Mouse (Mus musculus) kidney, postnatal 4 days (tissue): ENCODE measurements at regions not wholly inside any gene's neighbourhood (a gene's known extent, or its start where the extent isn't known, plus 50 kb on each side); places are given as distances from the start of the nearest gene placed in this dataset.
A peak's percentile ranks its signal among the peaks of the same experiment; 100 is the strongest.

ENCODE experiments used
- DNase-seq, 2 experiments: peaks; one replicate each; pipeline ENCODE4 v3.0.0; 2021; ENCODE audit warnings: mixed read lengths in 2 of 2

GRCm38 (mm10) chr7:68945886-68946863 is 197.1 kb upstream of the Arrdc4 start:
- no peak for DNase-seq

DNA sequence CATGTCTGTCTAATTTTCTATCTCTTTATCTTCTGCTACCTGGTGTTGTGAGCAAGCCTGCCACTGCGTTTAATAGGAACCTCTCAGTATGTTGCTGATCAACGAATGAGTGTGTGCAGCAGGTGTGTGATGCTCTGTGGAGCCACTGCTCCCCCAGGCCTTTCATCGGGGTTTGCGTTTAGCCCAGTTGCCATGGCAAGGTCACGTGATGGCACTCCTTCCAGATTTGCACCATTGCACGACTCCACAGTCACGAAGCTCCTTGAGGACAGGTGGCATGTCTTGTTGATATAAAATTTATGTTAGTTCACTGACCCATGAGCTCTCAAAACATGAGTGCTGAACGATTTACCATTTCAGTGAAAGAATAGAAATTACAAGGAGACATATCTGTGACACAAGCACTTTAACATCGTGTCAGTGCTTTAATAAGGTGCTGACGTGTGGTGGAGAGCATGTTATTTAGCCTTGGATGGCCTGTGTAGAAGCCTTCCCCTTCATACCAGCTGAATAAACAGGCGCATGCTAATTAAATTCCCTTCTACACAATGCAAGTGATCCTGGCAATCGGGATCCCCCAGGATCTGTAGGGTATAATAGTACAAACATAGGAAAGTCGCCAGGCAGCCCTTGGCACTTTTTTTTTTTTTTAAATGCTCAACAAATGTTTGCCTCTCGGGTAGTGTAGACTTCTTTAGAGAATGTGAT is 181.7 kb upstream of the Arrdc4 start:
- peak; percentile 18 to 34 for DNase-seq

- no peak for DNase-seq
These were observed 180.6 kb upstream of the Arrdc4 start for GRCm38 (mm10) chr7:68929669-68930068.

DNA sequence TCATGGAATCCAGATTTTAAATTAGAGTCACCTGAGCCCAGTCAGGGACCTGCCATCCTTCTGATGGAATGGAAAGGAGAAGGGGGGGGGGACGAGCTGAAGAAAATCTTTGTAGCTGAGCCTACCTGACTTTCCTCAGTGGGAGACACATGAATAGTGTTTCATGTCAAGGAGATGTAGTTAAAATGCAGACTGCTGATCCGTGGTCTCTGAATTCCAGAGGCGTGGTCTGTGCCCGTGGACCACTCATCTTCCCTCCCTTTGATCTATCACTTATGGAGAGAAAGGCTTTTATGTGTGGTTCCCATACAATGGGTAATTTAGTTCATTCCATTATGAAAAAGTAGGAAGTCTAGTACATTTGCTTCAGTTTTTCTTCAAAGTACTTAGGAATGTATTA is 176.6 kb upstream of the Arrdc4 start:
- DNase-seq, result no peak

GRCm38 (mm10) chr7:68918632-68919435 is 169.8 kb upstream of the Arrdc4 start:
- no peak for DNase-seq

DNA sequence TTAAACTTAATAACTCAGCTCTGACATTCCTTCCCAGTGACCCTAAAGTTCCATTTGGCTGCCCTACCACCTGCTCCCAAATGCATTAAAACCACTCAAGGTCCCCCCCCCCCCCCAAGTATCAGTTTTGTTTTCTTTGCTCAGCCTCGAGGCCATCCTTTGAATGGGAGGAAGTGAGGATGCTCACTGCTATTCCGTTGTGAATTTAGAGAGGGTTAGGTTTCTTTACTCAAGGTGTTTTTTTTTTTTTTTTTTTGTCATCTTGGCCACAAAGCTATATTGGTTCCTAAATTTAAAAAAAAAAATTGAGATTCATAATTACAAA is 168.8 kb upstream of the Arrdc4 start:
- DNase-seq, result no peak

DNA sequence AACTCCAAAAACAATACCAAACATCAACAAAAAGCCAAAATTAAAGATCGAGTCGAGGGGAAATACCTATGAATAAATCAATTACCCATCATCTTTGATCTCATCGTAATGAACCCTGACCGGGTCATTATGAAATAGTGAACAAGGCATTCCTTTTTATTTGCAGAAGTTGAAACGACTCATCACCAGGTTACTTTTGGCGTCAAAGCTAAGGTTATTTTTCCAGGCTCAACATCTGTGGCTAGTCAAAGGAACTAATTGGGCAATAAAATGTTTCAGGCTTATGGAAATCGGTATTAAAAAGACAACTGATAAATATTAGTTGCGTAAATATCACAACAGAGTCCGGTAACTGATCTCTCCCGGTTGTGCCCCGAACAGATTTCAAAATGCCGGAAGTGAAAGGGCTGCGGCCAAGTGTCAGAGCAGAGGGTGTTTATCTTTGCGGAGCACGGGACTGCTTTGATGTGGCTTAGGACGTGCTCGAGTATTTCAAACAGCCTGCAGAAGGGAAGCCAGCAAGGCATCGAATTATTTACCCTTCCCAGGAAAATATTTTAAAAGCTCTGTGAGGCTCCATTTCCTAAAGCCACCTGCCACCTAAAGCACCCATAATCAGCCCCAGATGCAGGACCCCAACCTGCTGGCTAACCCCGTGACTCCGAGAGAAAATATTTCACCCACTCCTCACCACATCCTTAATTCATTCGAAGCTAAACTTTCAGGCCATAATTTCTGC is 168.3 kb upstream of the Arrdc4 start:
- peak; percentile 21 to 47 for DNase-seq

DNA sequence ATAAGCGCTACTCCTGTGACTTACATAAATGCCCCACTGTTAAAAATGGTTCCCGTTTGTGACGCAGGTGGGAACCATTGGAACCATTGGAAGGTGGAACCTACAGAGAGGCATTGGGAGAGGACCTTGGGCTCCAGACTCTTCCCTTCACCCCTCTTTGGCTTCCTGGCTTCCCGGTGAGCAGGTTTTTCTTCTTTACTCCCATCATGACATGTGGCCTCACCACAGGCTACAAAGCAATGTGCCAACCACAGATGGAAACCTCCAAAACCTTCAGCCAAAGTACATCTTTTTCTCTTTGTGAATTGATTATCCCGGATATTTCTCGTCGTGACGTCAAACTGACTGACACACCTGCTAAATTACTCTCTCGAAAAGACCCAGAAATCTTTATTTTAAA is 166.9 kb upstream of the Arrdc4 start:
- DNase-seq, result no peak

- DNase-seq, result no peak
These were observed 165.3 kb upstream of the Arrdc4 start for GRCm38 (mm10) chr7:68914344-68914743.

- no peak for DNase-seq
These were observed 163.1 kb upstream of the Arrdc4 start for GRCm38 (mm10) chr7:68911989-68912655.

- no peak for DNase-seq
These were observed 162.5 kb upstream of the Arrdc4 start for GRCm38 (mm10) chr7:68911562-68911961.

DNA sequence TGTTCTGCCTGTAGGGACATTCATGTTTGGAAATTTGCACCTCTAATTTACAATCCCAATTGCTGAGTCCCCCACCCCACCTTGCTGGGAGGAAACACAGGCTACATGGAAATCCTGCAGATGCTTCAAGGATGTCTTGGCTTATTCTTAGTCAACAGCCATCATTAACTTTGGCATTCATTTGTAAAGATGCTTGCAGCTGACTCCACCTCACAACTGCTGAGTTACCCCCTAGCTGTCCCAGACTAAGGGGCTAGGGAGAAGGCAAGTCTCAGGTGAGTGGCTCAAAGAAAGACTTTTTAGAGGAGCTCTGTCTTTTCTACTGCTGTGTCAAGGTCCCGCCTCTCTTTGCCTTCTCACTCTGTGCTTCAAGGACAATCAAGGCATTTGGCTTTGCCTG is 160.7 kb upstream of the Arrdc4 start:
- no peak for DNase-seq

DNA sequence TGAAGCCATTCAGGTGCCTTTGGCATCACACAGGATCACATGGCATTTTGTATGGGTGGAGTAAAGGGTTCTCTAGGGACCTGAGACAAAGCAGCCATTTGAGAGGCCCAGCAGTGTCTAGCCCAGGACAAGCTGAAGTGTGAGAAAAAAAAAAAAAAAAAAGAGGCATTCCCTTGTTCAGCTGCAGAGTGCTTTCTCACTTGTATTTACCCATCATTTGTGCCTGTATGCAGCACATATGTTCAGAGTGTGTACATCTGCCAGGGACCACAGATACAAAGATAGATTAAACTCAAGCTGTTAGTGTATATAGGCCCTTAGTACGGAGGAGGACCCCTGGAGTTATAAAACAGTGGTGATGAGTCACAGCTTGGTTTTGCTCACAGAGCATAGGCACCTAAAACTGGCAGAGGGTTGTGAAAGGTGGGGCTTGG is 159.4 kb upstream of the Arrdc4 start:
- DNase-seq, result no peak

GRCm38 (mm10) chr7:68907867-68908266 is 158.8 kb upstream of the Arrdc4 start:
- DNase-seq, result no peak

GRCm38 (mm10) chr7:68906771-68907395 is 157.8 kb upstream of the Arrdc4 start:
- DNase-seq, result no peak

DNA sequence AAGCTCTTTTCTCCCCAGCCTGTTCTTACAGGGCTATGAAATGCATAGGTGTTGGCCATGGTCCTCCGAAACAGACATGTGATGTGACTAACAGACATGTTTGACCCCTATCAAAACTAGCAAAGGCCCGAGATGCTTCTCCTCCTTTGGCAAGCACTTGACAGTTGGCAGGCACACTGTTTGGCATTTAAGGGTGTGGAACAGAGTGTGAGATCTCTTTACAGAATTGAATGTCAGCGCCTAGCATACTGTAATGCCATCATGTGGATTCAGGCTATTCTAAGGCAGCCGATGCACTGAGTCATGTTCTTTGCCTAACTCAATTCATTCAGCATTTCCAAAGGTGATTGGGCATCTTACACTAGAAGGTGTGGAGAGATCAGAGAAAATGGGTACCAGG is 156.8 kb upstream of the Arrdc4 start:
- DNase-seq, result no peak

GRCm38 (mm10) chr7:68886173-68886572 is 137.1 kb upstream of the Arrdc4 start:
- DNase-seq, result no peak

GRCm38 (mm10) chr7:68873008-68873407 is 124.0 kb upstream of the Arrdc4 start:
- DNase-seq, result peak in 1 of 2 experiments; percentile 16

DNA sequence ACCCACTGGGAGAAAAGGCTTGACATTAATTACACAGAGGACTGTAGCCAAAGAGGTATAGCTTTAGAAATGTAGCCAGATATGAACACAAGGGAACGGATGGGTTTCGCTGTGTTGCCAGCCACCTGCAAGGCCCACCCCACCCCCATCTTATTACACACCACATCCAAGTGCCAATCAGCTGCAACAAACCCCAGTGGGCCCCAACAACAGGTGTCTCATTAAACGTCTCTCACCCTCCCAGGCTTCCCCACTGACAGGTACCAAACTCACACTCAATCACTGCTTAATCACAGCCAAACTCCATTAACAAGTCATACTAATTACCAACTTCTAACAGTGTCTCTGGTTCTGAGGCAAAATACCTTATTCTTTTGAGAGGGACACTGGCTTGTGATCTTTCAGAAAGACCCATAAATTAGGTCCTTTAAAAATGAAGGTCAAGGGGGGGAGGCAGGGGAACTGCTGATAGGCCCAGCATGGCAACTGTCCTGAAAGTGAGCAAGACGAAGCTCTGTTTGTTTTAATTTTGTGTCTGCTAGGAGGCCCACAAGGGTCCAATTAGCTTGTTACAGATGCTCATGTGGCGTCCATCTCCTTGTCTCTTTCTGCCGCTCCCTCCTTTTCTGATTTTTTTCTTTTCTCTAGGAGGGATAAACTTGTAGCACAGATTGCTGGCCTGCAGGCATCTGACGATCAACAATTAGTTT is 115.4 kb upstream of the Arrdc4 start:
- DNase-seq, result no peak

- DNase-seq, result no peak
These were observed 109.6 kb upstream of the Arrdc4 start for GRCm38 (mm10) chr7:68858471-68859210.
